Mouse (Mus musculus) mesoderm, embryonic 11.5 days (tissue): ENCODE data around the gene Thsd7b.
"Not testable (repeated sequence)": the region's sequence is repeated elsewhere in the genome, so short reads cannot be mapped to it uniquely, and the experiment has no call there.

ENCODE experiments used
- DNase-seq: peaks from one replicate; pipeline ENCODE4 v3.0.0-alpha.2; 2012; ENCODE audit warnings: low read depth, low spot score

Thsd7b gene

DNA sequence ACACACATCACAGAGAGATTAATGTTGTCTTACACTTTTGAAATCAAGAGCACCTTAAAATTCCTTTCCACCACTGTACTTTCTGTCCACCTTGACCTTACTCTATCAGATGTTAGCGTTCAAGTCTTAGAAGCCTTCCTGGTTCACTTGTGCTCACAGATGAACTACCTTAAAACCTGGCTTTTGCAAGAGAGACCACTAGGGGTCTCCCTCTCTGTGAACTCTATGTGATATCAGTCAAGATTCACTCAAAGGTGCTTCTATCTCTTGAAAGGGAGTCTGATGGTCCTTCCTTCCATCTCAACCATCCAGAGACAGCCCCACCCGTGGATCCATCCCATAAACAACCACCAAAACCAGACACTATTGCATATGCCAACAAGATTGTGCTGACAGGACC is 570.3 kb downstream of the Thsd7b start:
- DNase-seq: no peak

GRCm38 (mm10) chr1:129850007-129850564 is 577.0 kb downstream of the Thsd7b start:
- peak; percentile 32 for DNase-seq

- no peak for DNase-seq
These were observed 594.6 kb downstream of the Thsd7b start for GRCm38 (mm10) chr1:129867714-129868113.

- DNase-seq: no peak
These were observed 601.3 kb downstream of the Thsd7b start for GRCm38 (mm10) chr1:129874355-129874754.

- no peak for DNase-seq
These were observed 614.8 kb downstream of the Thsd7b start for GRCm38 (mm10) chr1:129887861-129888260.

DNA sequence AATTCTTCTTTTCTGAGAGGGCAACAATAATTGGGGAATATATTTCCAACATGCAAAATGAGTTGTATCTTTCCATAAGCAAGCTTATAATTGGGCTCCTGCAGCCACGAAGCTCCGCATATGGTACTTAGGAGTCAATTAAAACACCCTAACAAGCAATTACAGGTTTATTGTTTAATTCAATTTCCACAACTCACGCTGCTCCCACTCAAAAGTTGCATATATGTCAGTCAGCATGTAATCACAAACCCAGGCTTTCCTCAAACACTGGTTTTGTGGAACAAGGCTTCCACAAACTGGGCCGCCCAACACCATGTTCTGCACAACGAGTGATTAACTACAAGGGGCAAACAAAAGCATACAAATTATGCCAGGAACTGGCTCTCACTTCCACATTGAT is 625.0 kb downstream of the Thsd7b start:
- no peak for DNase-seq

DNA sequence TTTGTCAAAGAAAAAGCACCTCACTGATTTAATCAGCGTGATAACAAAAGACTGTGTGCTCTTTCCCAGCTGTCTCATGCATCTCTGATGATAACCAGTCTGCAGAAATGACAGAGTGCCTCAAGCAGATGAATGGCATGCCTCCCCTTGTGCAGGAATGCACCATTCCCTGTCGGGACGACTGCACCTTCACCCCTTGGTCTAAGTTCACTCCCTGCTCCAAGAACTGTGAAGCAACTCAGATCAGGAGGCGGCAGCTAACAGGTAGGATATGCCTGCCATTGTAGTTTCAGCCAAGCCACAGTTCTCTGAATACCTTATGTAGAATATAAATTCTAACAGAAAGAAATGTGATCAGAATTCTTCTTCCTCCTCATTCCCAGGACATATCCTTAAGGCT is 642.4 kb downstream of the Thsd7b start:
- DNase-seq: peak; percentile 14

GRCm38 (mm10) chr1:129917568-129917967 is 644.5 kb downstream of the Thsd7b start:
- no peak for DNase-seq

- DNase-seq: peak; percentile 12
These were observed 646.3 kb downstream of the Thsd7b start for GRCm38 (mm10) chr1:129919385-129919784.

GRCm38 (mm10) chr1:129931003-129931402 is 657.9 kb downstream of the Thsd7b start:
- no peak for DNase-seq

GRCm38 (mm10) chr1:129943116-129943515 is 670.0 kb downstream of the Thsd7b start:
- DNase-seq: no peak

DNA sequence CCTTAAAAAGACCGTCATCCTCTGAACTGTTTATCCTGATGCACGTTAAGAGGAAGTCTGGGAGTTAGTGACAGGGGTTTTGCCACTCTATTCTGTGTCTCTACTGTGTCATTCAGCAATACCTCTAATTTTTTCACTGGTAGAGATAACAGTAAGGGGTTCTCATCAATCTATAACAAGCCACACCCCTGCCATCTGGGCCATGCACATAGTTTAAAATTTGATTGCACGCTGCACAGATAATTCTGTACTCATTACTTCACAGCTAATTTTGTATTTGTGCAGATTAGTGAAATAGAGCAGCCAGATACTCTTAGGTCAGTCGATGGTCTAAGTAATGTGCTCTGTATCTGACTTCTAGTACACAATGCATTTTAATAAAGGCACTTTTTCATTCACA is 673.9 kb downstream of the Thsd7b start:
- no peak for DNase-seq

- peak; percentile 4 for DNase-seq
These were observed 682.4 kb downstream of the Thsd7b start for GRCm38 (mm10) chr1:129955478-129955877.

DNA sequence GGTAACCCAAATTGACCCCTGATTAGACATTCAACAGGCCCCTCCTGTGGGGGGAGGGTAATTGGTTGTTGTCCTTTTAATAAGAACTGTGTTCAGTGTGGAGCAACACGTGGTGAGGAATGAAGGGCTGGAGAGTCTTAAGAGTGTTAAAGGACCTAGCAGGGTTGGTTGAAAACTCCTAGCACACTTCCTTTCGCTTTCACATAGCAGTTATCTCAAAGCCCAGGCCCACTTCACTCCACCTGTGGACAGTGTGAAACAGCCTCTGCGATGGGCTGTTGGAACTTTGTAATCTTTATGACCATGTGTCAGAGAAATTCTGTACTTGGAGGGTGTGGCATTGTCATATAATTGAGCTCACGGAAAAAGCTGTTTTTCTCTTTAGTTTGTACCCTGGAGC is 683.5 kb downstream of the Thsd7b start:
- no peak for DNase-seq

- DNase-seq: not testable (repeated sequence)
These were observed 686.2 kb downstream of the Thsd7b start for GRCm38 (mm10) chr1:129959352-129959751.

DNA sequence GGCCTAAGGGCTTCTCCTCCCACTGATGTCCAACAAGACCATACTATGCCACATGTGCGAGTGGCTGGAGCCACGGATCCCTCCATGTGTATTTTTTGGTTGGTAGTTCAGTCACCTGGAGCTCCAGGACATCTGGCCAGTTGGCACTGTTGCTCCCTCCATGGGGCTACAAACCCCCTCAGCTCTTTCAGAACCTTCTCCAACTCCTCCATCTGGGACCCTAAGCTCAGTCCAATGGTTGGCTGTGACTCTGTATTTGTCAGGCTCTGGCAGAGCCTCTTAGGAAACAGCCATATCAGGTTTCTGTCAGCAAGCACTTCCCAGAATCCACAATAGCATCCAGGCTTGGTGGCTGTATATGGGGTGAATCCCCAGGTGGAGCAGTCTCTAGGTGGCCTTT is 690.1 kb downstream of the Thsd7b start:
- no peak for DNase-seq

DNA sequence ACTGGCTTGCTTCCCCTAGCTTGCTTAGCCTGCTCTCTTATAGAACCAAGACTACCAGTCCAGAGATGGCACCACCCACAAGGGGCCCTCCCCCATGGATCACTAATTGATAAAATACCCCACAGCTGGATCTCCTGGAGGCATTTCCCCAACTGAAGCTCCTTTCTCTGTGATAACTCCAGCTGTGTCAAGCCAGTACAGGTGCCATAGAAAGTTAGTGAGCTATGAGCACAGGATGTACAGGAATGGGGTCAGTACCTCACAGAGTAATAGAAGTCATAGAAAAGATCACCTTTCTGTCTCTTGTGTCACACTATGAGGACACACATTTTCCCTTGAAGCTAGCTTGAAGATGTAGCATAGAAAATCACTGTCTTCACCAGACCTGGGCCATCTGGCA is 716.1 kb downstream of the Thsd7b start:
- DNase-seq: not testable (repeated sequence)

DNA sequence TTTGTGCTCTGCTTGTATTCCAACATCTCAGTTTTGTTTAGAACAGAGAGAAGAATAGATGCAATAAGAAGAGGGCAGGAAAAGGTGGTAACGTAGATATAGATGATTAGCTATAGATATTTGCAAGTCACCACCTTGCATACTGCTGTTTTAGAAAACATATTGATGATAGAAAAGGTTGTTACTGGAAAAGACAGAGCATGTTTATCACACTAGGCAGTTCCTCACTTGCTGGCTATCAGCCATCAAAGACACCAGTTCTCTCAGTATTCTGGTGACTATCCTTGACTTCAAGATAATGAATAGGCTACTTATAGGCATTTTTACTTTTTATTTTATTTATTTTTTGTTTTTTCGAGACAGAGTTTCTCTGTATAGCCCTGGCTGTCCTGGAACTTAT is 717.7 kb downstream of the Thsd7b start:
- no peak for DNase-seq

GRCm38 (mm10) chr1:130055012-130055411 is 781.9 kb downstream of the Thsd7b start:
- DNase-seq: no peak

DNA sequence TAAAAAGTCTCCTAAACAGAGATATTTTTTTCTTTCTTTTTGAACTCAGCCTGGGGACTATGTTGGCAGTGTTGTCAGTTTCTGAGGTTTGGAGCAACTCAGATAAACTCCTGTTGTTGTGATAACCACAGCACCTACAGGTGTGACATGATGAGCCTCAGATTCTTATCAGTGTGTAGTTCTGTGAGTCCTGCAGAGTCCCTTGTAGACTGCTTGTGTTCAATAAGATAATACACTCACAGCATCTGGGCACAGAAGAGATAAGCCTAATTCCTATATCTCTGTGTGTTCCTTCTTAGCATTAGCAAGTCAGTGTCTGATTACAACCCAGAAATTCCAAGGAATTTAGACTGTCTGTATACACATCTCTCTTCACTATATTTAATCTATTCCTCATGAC is 789.0 kb downstream of the Thsd7b start:
- DNase-seq: no peak

GRCm38 (mm10) chr1:130066193-130066959 is 793.3 kb downstream of the Thsd7b start:
- DNase-seq: no peak

DNA sequence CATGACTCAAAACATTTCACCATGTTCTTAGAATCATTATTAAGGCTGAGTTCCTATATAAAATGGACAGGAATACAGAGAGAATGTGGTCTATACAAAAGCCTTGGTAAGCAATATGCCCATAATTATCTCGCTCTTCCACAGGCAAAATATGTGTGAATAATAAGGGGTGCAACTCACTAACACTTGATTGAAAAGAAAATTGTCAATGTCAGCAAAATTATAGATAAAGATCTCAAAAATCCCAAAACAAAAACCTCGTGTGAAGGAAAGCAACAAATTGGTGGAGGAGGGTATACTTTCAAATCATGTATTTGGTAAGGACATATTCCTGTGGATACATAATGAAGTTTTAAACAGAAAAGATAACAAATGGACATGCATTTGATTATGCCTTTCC is 810.7 kb downstream of the Thsd7b start:
- no peak for DNase-seq

DNA sequence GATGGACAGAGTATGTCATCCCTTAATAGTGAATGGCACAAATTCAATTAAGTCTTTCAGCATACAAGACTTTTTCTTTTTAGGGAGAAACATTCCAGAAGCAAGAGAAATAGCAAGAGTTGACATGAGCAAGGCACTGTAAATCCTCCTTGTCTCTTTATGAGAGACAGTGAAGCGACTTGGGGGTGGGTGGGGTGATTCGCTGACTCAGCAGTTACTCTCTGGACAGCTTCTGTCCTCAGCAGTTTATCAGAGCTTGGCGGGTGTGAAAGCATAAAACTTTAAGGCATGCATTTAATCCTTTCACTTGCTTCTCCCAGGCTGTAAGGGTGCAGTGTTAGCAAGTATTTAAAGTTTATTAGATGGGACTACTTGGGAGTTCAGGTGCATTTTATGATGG is 812.1 kb downstream of the Thsd7b start:
- peak; percentile 8 for DNase-seq
